Mouse (Mus musculus): ENCODE data around the gene Pbrm1.

Gene Pbrm1

DNA sequence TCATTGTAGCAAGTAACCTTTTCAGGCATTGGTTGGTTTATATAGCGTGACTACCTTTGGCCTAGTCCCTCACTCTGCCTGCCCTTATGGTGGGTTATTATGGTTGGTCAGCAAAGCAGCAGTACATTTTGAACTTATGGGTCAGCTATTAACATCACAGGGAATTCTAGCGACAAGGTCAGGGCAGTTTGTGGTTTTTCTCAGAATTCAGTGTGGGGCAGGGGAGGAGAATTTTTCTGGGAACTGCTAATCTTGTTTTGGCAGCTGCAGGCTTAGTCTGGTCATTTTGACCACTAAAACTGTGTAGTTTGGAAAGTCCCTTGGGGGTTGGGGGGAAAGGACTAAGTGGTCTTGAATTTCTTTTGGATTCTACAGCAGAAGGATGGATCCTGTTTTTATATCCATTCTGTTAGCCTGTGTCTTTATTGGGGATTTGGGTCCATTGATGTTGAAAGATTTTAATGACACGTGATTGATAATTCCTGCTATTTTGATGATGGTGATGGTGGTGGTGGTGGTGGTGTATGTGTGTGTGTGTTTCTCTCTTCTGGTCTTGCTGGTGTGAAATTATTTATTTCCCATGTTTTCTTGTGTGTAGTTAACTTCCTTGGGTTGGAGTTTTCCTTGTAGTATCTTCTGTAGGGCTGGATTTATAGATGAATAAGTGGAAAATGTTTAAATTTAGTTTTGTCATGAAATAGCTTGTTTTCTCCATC, 60.5 kb downstream of the Pbrm1 start:
- DNase-seq (ENCODE audit: low spot score in 2 of 2) = no peak

DNA sequence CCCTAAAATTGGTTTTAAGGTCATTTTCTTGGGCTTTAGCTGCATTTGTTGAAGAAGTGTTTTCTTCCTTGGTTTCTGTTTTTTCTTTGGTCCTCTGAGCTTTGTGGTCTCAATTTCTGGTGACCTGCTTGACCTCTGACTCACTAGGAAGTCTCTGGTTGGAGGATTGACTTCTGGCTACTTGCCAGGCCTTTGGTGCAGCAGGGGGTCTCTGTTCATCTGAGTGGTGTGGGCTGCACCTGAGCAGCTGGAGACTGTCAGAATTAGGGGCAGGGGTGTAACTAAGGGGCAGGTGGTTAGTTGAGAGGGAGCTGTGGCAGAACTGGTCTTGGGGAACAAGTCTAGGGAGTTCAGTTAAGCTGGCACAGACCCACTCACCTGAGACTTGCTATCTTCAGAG, 62.2 kb downstream of the Pbrm1 start:
- no peak for DNase-seq (ENCODE audit: low spot score in 2 of 2)

DNA sequence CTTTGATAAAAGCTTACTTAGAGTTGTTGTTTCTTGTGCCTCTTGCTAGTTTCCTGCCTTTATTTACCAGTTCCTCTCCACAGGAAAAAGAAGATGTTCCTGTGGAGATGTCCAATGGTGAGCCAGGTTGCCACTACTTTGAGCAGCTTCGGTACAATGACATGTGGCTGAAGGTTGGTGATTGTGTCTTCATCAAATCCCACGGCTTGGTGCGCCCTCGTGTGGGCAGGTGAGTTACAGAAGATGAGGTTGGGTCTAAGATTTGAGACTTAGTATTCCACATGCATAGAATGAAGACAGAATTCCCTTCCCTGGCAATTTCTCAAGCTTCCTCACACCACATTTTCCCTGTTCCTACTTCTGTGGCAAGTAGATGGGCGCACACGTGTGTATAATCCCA, 68.5 kb downstream of the Pbrm1 start:
- DNase-seq (ENCODE audit: low spot score in 2 of 2) = no peak

DNA sequence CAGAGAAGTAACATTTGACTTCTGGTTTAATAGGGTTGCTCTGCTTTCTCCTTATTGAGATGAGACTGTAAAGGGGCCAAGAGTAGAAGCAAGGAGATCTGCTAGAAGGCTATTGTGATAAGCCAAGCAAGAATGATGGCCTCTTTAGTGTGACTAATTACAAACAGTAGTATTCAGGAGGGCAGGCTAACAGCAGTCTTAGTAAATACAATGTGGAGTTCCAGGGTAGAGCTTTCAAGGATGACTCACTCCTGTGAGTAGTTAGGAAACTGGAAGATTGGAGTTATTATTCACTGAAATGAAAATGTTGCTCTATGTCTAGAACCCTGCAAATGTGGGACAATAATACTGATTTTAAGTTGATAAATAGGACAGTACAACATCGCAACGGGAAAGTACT, 69.6 kb downstream of the Pbrm1 start:
- DNase-seq (ENCODE audit: low spot score in 2 of 2) = no peak

DNA sequence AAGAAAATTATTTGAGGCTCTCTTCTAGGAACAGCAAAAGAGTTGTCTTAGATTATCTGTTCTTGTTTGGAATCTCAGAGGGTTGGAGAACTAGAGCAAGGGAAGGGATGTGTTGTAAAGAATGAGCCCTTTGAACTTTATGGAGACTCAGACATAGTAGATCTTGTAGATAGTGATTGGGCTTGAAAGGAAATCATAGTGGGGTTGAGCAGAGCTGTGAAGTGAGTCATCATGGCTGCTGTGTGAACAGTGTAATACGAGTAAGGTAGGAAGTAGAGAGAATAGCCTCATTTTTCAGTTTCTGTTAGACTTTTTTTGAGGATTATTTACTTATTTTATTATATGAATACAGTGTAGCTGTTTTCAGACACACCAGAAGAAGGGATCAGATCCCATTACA, 71.0 kb downstream of the Pbrm1 start:
- no peak for DNase-seq (ENCODE audit: low spot score in 2 of 2)

DNA sequence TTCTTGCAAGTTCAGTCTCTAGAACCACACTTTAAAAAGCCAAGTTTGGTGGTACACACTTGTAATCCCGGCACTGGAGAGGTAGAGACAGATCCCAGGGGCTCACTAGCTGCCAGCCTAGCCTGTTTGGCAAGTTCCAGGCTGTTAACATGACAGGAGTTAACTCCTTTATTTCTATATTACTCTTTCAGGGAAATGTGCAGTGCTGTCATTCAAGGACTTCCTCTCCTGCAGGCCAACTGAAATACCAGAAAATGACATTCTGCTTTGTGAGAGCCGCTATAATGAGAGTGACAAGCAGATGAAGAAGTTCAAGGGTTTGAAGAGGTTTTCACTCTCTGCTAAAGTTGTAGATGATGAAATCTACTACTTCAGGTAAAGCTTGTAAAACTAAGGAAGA, 86.2 kb downstream of the Pbrm1 start:
- no peak for DNase-seq (ENCODE audit: low spot score in 2 of 2)

DNA sequence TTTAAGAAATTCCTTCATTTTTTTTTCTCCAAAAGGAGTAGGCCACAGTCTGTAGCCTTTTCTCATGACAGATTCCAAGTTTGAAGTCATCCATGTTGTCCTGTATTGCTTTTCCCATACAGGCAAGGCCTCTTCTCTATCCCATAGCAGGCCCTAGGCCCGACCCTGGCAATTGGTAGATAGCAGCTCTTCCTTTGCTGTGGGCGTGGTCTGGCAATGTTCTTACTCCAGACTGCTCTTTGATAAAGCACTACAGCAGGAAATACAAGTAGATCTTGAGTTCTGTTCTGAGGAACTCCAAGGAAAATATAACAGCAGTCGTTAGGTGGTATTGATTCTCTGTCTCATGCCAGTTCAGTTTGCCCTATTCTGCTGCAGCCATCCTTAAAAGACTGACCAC, 91.7 kb downstream of the Pbrm1 start:
- no peak for DNase-seq (ENCODE audit: low spot score in 2 of 2)

DNA sequence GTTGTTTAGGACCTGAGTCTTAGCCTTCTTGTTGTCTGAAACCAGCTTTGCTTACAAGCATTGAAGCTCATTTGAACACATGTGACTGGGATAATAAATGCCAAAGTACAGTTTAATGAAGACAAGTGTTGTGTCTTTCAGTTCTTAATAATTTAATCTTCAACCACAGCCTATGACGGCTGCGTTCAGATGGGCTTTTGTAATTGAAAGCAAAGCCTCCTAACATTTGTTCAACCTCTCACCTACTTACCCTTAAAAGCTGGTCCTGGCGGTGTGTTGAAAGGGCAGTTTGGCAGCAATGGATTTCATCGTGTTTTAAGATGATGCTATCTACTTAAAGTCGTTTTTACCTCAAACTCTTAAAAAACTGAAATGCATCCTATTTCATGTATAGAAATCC, 93.2 kb downstream of the Pbrm1 start:
- no peak for DNase-seq (ENCODE audit: low spot score in 2 of 2)

DNA sequence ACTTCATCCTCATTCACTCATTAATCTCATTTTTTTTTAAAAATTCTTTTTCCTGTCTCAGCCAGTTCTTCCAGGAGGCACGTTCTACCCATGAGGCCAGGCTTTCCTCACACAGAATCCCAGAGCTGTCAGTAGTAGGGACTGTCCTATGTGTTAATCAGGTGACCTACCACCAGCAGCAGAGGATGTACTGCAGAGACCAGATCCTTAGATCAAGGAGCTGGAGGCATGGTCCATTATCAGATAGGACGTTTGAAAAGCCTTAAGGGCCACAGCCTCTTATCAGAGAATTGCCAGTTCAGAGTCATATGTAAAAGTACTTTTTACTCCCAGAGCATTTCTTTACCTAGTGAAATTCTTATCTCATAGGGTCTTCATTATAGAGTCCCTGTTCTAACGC, 95.1 kb downstream of the Pbrm1 start:
- no peak for DNase-seq (ENCODE audit: low spot score in 2 of 2)

DNA sequence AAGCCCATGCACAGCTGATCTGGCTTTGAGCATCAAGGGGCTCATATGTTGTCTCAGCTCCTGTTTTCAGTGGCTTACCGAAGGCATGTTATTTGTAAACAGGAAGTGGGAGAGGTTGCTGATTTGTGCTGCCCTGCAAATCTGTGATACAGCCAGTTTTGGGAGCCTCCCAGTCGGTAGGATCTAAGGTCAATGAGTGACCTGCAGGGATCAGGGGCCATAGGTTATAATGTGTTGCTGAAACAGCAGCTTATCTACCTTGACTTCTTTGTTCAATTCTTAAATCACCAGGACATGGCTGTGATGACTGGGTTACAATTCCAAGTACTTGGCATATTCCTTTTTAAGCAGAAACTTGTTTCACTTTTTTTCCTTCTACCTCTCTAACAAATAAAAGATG, 96.6 kb downstream of the Pbrm1 start:
- DNase-seq (ENCODE audit: low spot score in 2 of 2) = no peak

DNA sequence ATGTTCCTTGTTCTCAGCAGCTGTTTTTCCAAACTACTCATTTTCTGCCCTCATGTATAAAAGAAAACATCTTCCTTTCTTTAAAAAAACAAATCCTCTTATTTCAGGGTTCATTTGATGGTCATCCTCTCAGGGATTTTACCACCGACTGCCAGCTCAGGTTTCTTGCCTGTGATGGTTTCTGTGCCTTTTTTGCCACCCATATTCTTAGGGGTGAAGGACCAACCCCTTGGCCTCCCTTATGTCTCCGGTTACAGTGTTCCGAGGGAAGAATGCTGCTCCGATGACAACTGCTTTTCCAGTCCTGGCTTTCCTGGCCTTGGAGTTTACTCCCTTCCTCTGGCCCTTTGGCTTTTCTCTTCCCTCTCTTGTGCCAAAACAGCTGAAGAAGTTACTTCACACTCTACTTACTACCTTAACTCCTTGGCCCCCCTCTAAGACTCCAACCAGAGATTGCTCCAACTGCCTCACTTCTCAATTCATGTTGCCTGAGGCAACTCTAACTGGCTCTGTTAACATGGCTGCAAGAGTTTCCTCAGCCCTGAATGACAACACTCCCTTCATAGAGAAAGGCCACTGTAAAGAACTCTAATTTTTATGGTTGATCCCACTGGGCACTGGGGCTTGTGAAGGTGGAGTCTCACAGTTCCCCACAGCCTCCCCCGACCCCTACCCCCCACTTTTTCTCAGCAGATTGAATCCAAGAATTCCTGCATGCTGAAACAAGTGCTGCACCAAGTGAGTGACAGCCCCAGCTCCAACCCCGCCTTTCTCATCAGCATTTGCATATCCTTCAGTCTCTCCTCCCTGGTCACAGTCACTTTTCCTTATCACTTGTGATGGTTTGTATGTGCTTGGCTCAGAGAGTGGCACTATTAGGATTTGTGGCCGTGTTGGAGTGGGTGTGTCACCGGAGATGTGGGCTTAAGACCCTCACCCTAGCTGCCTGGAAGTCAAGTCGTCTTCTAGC, 106.5 kb downstream of the Pbrm1 start:
- peak in 1 of 2 experiments; percentile 2 for DNase-seq (ENCODE audit: low spot score in 2 of 2)

DNA sequence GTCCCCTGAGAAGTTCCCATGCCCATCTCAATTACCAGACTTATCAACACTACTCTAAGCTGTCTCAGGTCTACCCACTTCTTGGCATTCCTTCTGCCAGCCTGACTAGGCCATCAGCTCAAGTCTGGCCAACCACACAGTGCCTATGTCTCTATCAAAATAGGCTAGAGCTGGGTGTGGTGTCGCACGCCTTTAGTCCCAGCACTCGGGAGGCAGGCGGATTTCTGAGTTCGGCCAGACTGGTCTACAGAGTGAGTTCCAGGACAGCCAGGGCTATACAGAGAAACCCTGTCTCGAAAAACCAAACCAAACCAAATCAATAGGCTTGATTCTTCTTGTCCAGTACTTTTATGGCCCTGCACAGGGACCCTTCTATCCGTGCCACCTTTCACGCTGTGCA, 107.9 kb downstream of the Pbrm1 start:
- no peak for DNase-seq (ENCODE audit: low spot score in 2 of 2)

DNA sequence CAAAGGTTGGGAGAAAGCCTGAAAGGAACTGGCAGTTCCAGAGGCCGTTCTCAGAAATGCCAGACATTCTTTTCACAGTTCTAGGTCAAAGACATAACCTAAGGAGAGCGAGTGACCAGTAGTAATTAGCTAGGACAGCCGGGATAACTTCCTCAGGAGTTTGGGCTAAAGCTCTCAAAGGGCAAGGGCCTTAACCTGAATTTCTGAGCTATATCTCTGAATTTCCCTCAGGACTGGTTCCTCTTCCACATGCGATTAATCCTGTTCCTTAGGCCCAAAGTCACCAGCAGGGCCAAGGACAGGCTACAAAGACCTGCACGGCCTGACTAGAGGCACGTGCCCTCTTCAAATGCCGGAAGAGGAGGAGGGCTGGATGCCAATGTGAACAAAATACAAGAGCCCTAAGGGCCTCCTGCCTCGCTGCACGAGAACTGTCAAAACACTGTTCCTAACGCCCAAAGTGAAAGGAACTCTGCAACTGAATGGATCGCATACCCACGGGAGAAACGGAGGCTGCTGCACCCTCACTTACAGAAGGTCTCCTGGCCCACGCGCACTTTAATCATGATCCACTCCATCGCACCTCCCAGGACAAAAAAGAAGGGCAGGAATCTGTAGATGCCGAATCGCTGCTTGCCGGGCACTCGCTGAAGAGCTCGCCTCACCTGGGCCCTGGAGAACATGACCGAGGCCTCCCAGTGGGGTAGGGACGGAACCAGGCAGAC, 109.3 kb downstream of the Pbrm1 start:
- DNase-seq (ENCODE audit: low spot score in 2 of 2) = peak in 1 of 2 experiments; percentile 46

DNA sequence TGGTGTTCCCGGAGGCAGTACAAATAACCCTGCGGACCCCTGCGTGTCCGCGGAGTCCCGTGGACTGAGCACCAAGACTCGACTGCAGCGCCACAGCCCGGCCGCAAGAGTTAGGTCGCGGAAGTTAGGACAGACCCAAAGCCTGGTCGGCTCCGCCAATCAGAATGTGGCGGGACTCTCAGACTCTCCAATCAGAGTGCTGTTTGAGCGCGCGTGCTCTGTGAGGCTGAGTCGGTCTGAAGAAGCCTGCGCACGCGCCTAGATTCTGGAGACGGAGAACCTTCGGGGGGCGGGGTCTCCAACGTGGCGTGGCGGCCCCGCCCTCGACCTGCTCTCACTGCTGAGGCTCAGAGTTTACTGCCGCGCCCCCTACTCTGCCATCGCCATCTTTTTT, 109.9 kb downstream of the Pbrm1 start, which contains the start of gene Smim4:
Gene Smim4, minus strand, starts transcription at position 131 of the 394 bp plus-strand sequence.
- DNase-seq (ENCODE audit: low spot score in 2 of 2) = peak; percentile 98

DNA sequence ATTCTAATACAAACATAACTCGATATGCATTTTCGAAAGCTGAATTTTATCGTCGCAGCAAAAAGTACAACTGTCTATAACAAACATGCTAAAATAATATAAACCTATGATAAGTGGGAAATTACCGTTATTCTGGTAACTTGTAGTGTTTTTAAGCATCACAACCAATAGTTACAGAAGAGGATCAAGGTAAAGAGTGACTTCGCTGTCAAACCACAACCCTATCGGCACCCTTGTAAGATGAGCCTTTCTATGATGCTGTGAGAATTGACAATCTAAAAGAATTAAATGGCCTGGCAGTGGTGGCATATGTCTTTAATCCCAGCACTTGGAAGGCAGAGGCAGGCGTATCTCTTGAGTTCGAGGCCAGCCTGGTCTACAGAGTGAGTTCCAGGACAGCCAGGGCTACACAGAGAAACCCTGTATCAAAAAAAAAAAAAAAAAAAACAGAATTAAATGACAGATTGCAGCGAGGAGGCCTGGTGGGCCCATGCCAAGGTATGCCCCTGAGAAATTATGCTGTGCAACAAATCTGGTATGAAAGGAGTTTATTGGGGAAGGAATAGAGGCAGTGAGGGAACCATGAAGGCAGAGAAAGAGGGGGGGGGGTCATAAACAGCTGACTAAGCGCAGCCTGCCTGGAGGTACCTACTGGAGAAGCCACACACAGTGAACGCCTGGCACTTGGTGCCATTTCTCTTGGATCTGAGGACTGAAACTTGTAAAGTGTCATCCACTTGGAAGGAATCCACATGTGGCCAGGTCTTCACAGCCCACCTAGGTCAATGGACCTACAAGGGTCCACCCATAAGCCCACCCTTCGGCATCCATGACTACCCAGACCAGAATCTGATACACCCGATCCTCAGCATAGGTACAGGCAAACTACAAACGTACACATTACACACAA, 110.6 kb downstream of the Pbrm1 start:
- no peak for DNase-seq (ENCODE audit: low spot score in 2 of 2)

DNA sequence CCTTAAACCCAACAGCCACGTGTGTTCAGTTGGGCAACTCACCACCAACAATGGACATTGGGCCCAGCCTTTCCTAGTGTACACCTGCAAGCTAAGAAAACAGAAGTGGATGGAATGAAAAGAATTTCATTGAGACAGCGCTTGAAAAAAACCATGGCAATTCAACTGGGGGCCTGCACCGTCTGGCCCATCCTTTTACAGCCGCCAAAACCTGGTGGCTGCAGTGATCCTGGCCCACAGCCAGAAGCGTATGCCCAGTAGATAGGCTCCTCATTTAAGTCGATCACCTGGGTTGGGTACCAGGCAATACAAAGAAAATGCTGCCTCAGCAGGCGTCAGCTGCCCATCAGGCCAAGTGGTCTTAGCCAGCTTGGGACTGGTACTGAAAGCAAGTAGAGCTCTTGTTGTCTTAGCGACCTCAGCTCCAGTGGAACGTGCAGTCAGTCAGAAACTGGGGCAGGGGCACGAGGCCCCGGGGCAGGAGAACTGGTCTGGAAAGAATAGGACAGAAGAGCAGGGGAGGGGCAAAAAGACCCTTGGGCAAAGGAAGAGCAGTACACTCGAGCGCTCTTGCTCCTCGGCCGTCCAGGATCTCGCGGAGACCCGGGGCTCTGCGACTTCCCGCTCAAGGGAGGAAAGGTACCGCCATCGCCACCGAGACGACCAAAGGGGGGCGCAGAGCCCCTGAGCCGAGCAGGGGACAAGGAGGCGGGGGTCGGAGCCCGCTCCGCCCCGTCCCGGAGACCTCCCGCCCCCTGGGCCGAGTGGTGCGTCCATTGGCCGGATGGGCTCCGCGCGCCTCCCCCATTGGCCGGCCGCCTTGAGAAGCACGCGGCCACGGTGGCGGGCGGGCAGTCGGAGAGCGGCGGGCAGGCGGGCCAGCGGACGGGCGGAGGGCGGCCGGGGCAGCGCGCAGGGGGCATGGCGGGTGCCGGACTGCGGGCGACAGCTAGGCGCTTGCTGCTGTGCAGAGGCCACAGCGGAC, 111.6 kb downstream of the Pbrm1 start, which contains the start of gene Nt5dc2:
Gene Nt5dc2, plus strand, starts transcription at position 818 of the 985 bp plus-strand sequence.
- peak; percentile 85 to 88 for DNase-seq (ENCODE audit: low spot score in 2 of 2)

DNA sequence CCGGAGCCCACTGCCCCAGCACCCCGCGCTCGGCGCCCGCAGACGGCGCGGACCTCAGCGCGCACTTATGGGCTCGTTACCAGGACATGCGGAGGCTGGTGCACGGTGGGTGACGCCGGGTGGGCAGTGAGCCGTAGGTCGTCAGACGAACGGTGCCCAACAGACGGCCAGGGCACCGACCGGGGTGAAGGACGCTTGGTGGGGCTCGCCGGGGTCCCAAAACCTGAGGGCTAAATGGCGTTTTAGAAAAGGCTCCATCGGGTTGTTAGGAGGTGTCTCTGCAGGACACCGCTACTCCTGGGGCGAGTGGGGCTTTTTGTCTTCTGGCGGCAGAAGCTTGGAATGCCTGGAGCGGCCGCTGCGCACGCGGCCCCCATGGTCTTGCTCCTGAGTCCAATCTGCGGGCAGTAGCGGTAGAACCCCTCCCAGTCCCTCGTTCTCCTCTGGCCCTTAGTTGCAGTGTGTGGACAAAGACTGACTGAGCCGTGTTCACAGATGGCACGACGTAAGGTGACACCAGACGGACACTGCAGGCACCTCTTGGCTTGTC, 112.4 kb downstream of the Pbrm1 start:
- peak; percentile 16 to 22 for DNase-seq (ENCODE audit: low spot score in 2 of 2)

DNA sequence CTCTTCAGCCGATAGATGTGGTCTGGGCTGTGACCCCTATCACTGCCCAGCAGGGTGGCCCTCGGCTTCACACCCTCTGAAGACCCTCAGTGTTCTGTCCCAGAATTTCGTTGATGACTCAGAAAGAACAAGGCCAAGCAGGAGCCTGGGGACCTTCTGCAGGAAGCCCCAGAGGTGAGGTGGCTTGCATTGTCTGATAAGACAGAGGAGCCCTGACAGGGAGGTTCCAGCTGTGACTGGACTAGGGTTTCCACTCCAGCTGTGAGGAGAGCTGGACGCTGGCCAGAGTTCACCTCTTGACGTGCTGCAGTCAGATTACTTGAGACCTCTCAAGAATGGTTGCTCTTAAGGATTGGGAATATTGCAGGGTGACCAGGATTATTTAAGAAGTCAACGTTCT, 113.1 kb downstream of the Pbrm1 start:
- no peak for DNase-seq (ENCODE audit: low spot score in 2 of 2)

DNA sequence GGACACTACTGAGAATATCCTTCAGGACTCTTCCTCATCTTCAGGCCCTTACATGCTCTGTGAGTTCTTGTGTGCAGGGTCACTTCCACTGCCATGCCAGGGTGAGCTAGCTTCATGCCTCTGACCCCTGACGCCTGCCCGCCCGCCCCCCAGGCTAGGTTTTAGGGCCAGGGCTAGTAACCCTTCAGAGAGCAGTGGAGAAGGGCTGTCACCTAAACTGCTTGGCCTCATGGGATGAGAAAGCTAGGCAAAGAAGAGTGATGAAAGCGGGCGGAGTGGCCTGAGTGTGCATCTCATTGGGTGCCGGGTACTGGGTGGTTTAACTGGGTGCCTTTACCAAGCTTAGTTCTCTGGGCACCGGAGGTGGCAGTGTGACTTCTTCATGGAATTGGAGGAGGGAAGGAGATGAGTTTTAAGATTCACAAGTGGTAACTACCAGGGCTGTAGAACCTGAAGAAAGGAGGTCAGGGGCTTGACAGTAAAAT, 113.6 kb downstream of the Pbrm1 start:
- no peak for DNase-seq (ENCODE audit: low spot score in 2 of 2)
